Mouse (Mus musculus): ENCODE measurements around the gene Ptpn3. TPM values are rescaled to one million over a fixed set of nuclear protein-coding genes. Genes with fewer than 3 reads are reported as not detected.

Gene Ptpn3
- polyA plus RNA-seq, 1 experiment from 2014 or later, result 4.9 TPM

DNA sequence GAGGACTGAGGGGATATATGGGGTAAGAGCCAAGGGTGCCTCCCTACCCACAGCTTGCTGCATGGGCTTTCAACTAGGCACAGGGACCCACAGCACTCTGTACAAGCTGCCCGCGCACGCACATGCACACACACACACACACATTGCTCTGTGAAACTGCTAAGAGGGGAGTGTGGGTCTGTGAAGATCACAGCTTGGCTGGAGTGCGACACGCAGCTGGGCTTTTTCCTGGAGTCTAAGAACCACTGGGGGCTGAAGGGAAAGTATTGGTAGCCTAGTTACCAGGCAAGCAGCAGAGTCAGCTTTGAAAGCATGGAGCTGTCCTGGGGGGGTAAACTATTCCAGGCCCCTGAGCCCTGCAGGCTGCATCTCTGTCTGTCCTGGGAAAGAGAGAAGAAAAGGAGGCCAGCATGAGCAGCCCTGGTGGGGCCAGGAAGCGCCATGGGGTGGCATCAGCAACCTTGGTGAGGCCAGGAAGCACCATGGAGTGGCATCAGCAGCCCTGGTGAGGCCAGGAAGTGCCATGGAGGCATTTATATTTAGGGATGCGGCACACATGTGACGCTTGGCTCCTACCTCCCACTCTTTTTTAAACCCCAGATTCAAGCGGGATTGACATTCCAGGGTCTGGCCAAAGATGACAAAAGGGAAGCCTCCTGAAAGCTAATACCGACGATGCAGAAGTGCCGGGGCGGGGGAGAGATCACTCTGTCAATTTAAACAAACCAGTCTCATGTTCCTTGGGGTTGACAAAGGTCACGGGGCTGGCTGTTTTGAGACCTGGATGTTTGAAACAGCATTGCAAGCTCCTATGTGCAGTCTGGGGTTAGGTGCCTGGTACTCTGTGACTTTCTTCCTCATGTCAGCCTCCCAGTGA lies 43.2 kb downstream of the Ptpn3 start:
- Histone ChIP-seq H3K27ac (peak overlapping the region; percentile 80), H3K9me3 (no peaks in the 10 kb centered on the region), H3K4me1 (peaks cover 44% of the 10 kb centered on the region), H3K27me3 (no peaks in the 10 kb centered on the region), H3K9ac (peak overlapping the region; percentile 37; the same call in 1 of the 2 replicates), H3K4me2 (no peak overlapping the region), H3K4me3 (no peak overlapping the region), H3K36me3 (0 out of 2 replicates have a peak, but pooled peaks cover 10% of the 10 kb centered on the region)
- 29% methylated on average over 14 of the region's 14 CpGs for WGBS
- no peak for ATAC-seq (ENCODE audit: insufficient number of reproducible peaks, insufficient read depth, low FRiP score, low TSS enrichment, low read depth)

GRCm38 (mm10) chr4:57257409-57257808 lies 44.2 kb downstream of the Ptpn3 start:
- no peaks in the 10 kb centered on the region for H3K9me3 ChIP-seq
- no peak for ATAC-seq (ENCODE audit: insufficient number of reproducible peaks, insufficient read depth, low FRiP score, low TSS enrichment, low read depth)
- H3K27ac ChIP-seq, result peak overlapping the region; percentile 80; the same call in 1 of the 2 replicates
- WGBS, result 60% methylated on average over 8 of the region's 8 CpGs
- H3K36me3 ChIP-seq, result 0 out of 2 replicates have a peak, but pooled peaks cover 10% of the 10 kb centered on the region
- peaks cover 40% of the 10 kb centered on the region for H3K4me1 ChIP-seq
- no peaks in the 10 kb centered on the region for H3K27me3 ChIP-seq
- H3K9ac ChIP-seq, result no peak overlapping the region
- H3K4me2 ChIP-seq, result no peak overlapping the region
- no peak overlapping the region for H3K4me3 ChIP-seq

DNA sequence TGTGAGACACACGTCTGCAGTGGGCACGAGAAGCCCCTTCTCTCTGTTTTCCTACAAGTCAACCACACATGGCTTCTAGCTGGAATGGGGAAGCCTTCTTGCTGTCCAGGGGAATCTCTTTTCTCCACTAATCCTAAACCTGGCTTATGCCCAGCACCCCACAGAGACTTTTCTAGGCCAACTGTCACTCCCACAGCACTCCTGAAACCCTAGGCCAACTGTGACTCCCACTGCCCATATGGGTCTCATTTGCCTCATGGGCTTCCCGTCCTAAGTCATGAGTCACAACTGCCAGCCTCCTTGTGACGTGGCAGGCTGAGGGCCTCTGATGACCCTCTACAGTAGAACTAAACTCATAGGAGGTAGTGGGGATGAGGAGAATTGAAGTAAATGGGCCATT lies 44.9 kb downstream of the Ptpn3 start:
- H3K36me3 ChIP-seq, result 0 out of 2 replicates have a peak, but pooled peaks cover 10% of the 10 kb centered on the region
- H3K27ac ChIP-seq, result no peak overlapping the region
- H3K9ac ChIP-seq, result no peak overlapping the region
- H3K4me1 ChIP-seq, result peaks cover 33% of the 10 kb centered on the region
- H3K27me3 ChIP-seq, result no peaks in the 10 kb centered on the region
- WGBS, result 47% methylated on average over 4 of the region's 4 CpGs
- H3K4me2 ChIP-seq, result no peak overlapping the region
- no peak overlapping the region for H3K4me3 ChIP-seq
- ATAC-seq (ENCODE audit: insufficient number of reproducible peaks, insufficient read depth, low FRiP score, low TSS enrichment, low read depth), result no peak
- no peaks in the 10 kb centered on the region for H3K9me3 ChIP-seq

DNA sequence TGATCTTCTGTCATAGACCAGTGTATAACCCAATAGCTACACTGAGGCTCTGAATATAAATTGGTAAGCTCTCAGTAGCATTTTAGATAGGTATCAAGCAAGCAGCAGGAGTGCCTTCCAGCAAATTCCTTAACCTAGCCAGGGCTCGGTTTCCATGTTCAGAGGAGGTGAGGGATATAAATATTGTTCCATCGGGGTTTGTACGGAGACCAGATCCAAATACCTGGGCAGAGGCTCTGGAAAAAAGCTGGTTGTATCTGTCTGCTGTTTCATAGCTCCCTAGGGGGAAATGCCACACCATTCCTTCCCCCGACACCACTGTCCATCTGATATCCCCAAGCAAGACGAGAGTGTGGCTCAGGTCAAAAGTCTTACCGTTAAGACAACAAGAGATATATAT lies 47.2 kb downstream of the Ptpn3 start:
- 64% methylated on average over 6 of the region's 6 CpGs for WGBS

GRCm38 (mm10) chr4:57250636-57251035 lies 51.0 kb downstream of the Ptpn3 start:
- ATAC-seq (ENCODE audit: insufficient number of reproducible peaks, insufficient read depth, low FRiP score, low TSS enrichment, low read depth), result no peak
- WGBS, result 16% methylated on average over 2 of the region's 2 CpGs
- Histone ChIP-seq H3K4me3 (no peak overlapping the region), H3K4me2 (no peak overlapping the region), H3K27me3 (no peaks in the 10 kb centered on the region), H3K4me1 (peaks cover 14% of the 10 kb centered on the region), H3K36me3 (no peaks in the 10 kb centered on the region), H3K27ac (no peak overlapping the region), H3K9ac (no peak overlapping the region), H3K9me3 (no peaks in the 10 kb centered on the region)

More for the DNA sequence above, 47.2 kb downstream of the Ptpn3 start:
- Histone ChIP-seq H3K4me3 (no peak overlapping the region), H3K9ac (no peak overlapping the region), H3K9me3 (no peaks in the 10 kb centered on the region), H3K36me3 (0 out of 2 replicates have a peak, but pooled peaks cover 6% of the 10 kb centered on the region), H3K27me3 (no peaks in the 10 kb centered on the region), H3K4me1 (peaks cover 24% of the 10 kb centered on the region), H3K27ac (no peak overlapping the region), H3K4me2 (no peak overlapping the region)
- ATAC-seq (ENCODE audit: insufficient number of reproducible peaks, insufficient read depth, low FRiP score, low TSS enrichment, low read depth), result no peak

DNA sequence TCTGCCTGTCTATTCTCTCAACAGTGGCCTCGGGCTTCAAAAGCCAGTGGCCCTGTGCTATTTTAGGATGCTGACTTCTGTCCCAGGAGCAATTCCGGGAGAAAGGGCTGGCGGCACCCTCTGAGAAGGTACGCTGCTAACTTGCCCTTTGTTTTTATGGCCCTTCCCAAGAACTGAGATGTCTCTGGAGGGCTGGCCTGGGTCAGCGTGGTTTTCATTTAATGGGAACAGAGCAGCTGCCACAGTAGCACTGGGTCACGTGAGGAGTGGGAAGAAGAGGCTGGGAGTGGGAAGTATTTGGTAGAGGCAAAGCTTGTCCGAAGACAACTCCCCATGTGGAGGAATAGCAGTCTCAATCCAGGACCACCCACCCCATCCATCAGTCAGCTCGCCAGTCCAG lies 52.5 kb downstream of the Ptpn3 start:
- H3K4me1 ChIP-seq, result peaks cover 27% of the 10 kb centered on the region
- no peak overlapping the region for H3K27ac ChIP-seq
- no peaks in the 10 kb centered on the region for H3K27me3 ChIP-seq
- H3K4me2 ChIP-seq, result no peak overlapping the region
- H3K9me3 ChIP-seq, result no peaks in the 10 kb centered on the region
- H3K4me3 ChIP-seq, result no peak overlapping the region
- H3K36me3 ChIP-seq, result no peaks in the 10 kb centered on the region
- WGBS, result 50% methylated on average over 8 of the region's 8 CpGs
- H3K9ac ChIP-seq, result no peak overlapping the region
- ATAC-seq (ENCODE audit: insufficient number of reproducible peaks, insufficient read depth, low FRiP score, low TSS enrichment, low read depth), result no peak

GRCm38 (mm10) chr4:57244874-57245273 lies 56.8 kb downstream of the Ptpn3 start:
- H3K27me3 ChIP-seq, result no peaks in the 10 kb centered on the region
- H3K36me3 ChIP-seq, result no peaks in the 10 kb centered on the region
- H3K27ac ChIP-seq, result peak overlapping the region; percentile 44
- ATAC-seq (ENCODE audit: insufficient number of reproducible peaks, insufficient read depth, low FRiP score, low TSS enrichment, low read depth), result no peak
- no peaks in the 10 kb centered on the region for H3K9me3 ChIP-seq
- H3K9ac ChIP-seq, result no peak overlapping the region
- H3K4me3 ChIP-seq, result no peak overlapping the region
- peaks cover 56% of the 10 kb centered on the region for H3K4me1 ChIP-seq
- H3K4me2 ChIP-seq, result no peak overlapping the region
- 62% methylated on average over 10 of the region's 10 CpGs for WGBS

DNA sequence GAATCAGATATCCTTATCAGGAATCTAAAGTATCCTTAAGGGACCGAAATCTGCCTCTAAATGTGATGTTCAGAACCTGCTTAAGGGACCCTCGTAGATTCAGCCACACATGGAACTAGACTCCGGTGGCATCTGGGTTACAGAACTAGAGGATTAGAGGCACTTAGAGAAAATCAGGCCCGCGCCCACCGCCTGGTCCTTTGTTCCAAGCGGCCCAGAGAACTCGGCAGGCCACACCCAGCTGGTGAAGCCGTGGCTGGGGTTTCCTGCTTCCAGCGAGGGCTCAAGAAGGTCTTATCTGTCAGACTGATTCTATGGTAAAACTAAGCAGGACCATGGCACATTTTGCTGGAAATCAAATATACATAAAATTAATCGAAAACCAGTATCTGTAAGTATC lies 58.3 kb downstream of the Ptpn3 start:
- no peak overlapping the region for H3K4me2 ChIP-seq
- no peak for ATAC-seq (ENCODE audit: insufficient number of reproducible peaks, insufficient read depth, low FRiP score, low TSS enrichment, low read depth)
- H3K27ac ChIP-seq, result no peak overlapping the region
- H3K9me3 ChIP-seq, result no peaks in the 10 kb centered on the region
- no peak overlapping the region for H3K9ac ChIP-seq
- H3K4me3 ChIP-seq, result no peak overlapping the region
- H3K4me1 ChIP-seq, result peaks cover 52% of the 10 kb centered on the region
- no peaks in the 10 kb centered on the region for H3K27me3 ChIP-seq
- WGBS, result 39% methylated on average over 11 of the region's 11 CpGs
- no peaks in the 10 kb centered on the region for H3K36me3 ChIP-seq

- no peak for ATAC-seq (ENCODE audit: insufficient number of reproducible peaks, insufficient read depth, low FRiP score, low TSS enrichment, low read depth)
- H3K27ac ChIP-seq, result no peak overlapping the region
- H3K4me3 ChIP-seq, result no peak overlapping the region
- H3K4me2 ChIP-seq, result no peak overlapping the region
- H3K9ac ChIP-seq, result no peak overlapping the region
- 86% methylated on average over 10 of the region's 10 CpGs for WGBS
- no peaks in the 10 kb centered on the region for H3K9me3 ChIP-seq
- peaks cover 49% of the 10 kb centered on the region for H3K4me1 ChIP-seq
- no peaks in the 10 kb centered on the region for H3K36me3 ChIP-seq
- no peaks in the 10 kb centered on the region for H3K27me3 ChIP-seq
Observed at GRCm38 (mm10) chr4:57240934-57241333, 60.7 kb downstream of the Ptpn3 start.

DNA sequence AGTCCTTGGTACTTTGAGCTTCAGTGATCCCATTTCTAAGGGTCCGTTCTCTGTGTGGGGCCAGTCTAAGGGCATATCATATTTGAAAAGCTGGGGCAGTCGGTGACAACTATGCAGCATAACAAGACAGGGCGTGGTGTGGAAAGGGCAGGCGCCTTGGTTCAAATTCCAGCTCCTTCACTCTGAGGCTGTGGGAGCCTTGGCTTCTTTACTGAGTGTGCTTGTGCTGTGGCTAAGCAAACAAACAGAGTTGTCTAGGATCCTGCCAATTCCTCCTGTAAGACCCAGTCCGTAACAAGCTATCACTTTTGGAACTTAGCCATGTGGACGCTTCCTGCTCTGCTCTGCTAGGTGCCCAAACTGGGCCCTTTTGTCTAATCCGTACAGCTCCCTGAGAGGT lies 61.5 kb downstream of the Ptpn3 start:
- 0 out of 2 replicates have a peak, but pooled peaks have one; percentile 23 for ATAC-seq (ENCODE audit: insufficient number of reproducible peaks, insufficient read depth, low FRiP score, low TSS enrichment, low read depth)
- no peaks in the 10 kb centered on the region for H3K9me3 ChIP-seq
- H3K4me3 ChIP-seq, result no peak overlapping the region
- 69% methylated on average over 7 of the region's 7 CpGs for WGBS
- no peak overlapping the region for H3K4me2 ChIP-seq
- H3K9ac ChIP-seq, result no peak overlapping the region
- H3K36me3 ChIP-seq, result no peaks in the 10 kb centered on the region
- H3K4me1 ChIP-seq, result peaks cover 43% of the 10 kb centered on the region
- peak overlapping the region; percentile 28; the same call in 1 of the 2 replicates for H3K27ac ChIP-seq
- H3K27me3 ChIP-seq, result no peaks in the 10 kb centered on the region

DNA sequence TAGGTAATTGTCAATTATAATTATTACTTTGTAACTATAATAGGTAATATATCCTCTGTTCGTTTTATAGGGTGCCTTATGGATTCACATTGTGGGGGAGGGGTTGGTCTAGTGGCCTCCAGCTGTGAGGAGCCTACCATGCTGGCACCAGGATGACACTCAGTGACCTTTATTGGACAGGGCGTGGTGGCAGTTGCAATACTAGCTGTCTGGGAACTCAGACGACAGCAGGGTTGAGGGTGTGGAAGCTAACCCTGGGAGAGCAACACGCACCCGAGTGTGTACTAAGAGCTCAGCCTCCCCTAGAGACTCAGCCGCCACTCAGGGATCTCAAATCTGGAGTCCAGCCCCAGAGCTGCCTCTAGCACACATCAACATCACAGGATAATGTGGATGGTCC lies 62.5 kb downstream of the Ptpn3 start:
- ATAC-seq (ENCODE audit: insufficient number of reproducible peaks, insufficient read depth, low FRiP score, low TSS enrichment, low read depth), result no peak
- 70% methylated on average over 6 of the region's 6 CpGs for WGBS
- H3K36me3 ChIP-seq, result no peaks in the 10 kb centered on the region
- no peak overlapping the region for H3K9ac ChIP-seq
- H3K4me3 ChIP-seq, result no peak overlapping the region
- H3K27me3 ChIP-seq, result no peaks in the 10 kb centered on the region
- peaks cover 33% of the 10 kb centered on the region for H3K4me1 ChIP-seq
- H3K27ac ChIP-seq, result no peak overlapping the region
- no peaks in the 10 kb centered on the region for H3K9me3 ChIP-seq
- H3K4me2 ChIP-seq, result no peak overlapping the region

DNA sequence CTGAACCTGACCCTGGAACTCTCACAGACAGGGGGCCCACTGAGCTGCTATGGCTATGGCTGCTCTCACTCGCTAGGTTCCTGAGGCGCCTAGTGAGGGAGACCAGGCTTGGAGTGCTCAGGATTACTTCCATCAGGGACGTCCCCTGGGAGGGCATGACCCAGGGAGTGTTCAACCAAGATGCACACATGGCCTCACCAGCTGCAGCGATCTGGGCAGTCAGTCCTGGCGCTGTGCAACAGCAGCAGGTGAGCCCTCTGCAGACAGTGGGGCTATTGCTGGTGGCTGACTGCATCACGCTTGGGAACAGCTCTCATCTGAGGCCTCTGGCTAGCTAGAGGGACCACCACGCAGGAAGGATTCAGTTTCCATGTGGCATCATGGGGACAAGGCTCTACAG lies 63.5 kb downstream of the Ptpn3 start:
- peaks cover 25% of the 10 kb centered on the region for H3K4me1 ChIP-seq
- no peaks in the 10 kb centered on the region for H3K27me3 ChIP-seq
- no peak for ATAC-seq (ENCODE audit: insufficient number of reproducible peaks, insufficient read depth, low FRiP score, low TSS enrichment, low read depth)
- no peak overlapping the region for H3K4me2 ChIP-seq
- no peaks in the 10 kb centered on the region for H3K36me3 ChIP-seq
- WGBS, result 78% methylated on average over 7 of the region's 7 CpGs
- H3K9ac ChIP-seq, result no peak overlapping the region
- no peak overlapping the region for H3K27ac ChIP-seq
- H3K4me3 ChIP-seq, result no peak overlapping the region
- H3K9me3 ChIP-seq, result no peaks in the 10 kb centered on the region

All from embryonic facial prominence, embryonic 13.5 days (tissue).